Mouse (Mus musculus): Measurements from ENCODE around the gene Slit1. TPM values are rescaled to one million over a fixed set of nuclear protein-coding genes. Genes with fewer than 3 reads are reported as not detected.

The Slit1 gene
- polyA plus RNA-seq, 1 experiment from 2014 or later = 0.12 TPM

GRCm38 (mm10) chr19:41768711-41769110 is 25.2 kb upstream of the Slit1 start:
- no peak for TF ChIP-seq EP300 (IDR thresholded peaks at IDR 0.05; ENCODE audit: low read depth)
- no peak for TF ChIP-seq CTCF (IDR thresholded peaks at IDR 0.05; ENCODE audit: low read depth)
- DNase-seq (no peak), ATAC-seq (no peak)
- Histone ChIP-seq H3K27me3 (ENCODE audit: insufficient read depth, low read length) (no peaks in the 10 kb centered on the region), H3K9ac (replicated peaks) (no peak overlapping the region), H3K9me3 (ENCODE audit: low read length) (no peaks in the 10 kb centered on the region), H3K27ac (ENCODE audit: low read depth) (no peak overlapping the region), H3K4me2 (ENCODE audit: low read depth, low read length) (no peak overlapping the region), H3K36me3 (replicated peaks; ENCODE audit: insufficient read depth, low read length) (peaks cover 51% of the 10 kb centered on the region), H3K4me1 (ENCODE audit: insufficient read depth) (no peaks in the 10 kb centered on the region), H3K4me3 (ENCODE audit: low read depth, low read length) (no peak overlapping the region)
- WGBS (ENCODE audit: insufficient replicate concordance) = 85% methylated on average over 7 of the region's 7 CpGs

- TF ChIP-seq EP300 (IDR thresholded peaks at IDR 0.05; ENCODE audit: low read depth) (no peak), CTCF (IDR thresholded peaks at IDR 0.05; ENCODE audit: low read depth) (no peak)
- H3K27me3 ChIP-seq (ENCODE audit: insufficient read depth, low read length) = no peaks in the 10 kb centered on the region
- no peak overlapping the region for H3K27ac ChIP-seq (ENCODE audit: low read depth)
- H3K9ac ChIP-seq (replicated peaks) = no peak overlapping the region
- H3K9me3 ChIP-seq (ENCODE audit: low read length) = no peaks in the 10 kb centered on the region
- no peak overlapping the region for H3K4me2 ChIP-seq (ENCODE audit: low read depth, low read length)
- no peaks in the 10 kb centered on the region for H3K4me1 ChIP-seq (ENCODE audit: insufficient read depth)
- ATAC-seq = no peak
- DNase-seq = no peak
- 94% methylated on average over 5 of the region's 5 CpGs for WGBS (ENCODE audit: insufficient replicate concordance)
- H3K4me3 ChIP-seq (ENCODE audit: low read depth, low read length) = no peak overlapping the region
- peaks cover 33% of the 10 kb centered on the region for H3K36me3 ChIP-seq (replicated peaks; ENCODE audit: insufficient read depth, low read length)
Measured at GRCm38 (mm10) chr19:41766628-41767027, 23.2 kb upstream of the Slit1 start.

- DNase-seq (peak; percentile 89), ATAC-seq (peak; percentile 71)
- H3K4me1 ChIP-seq (ENCODE audit: insufficient read depth) = no peaks in the 10 kb centered on the region
- H3K4me2 ChIP-seq (ENCODE audit: low read depth, low read length) = no peak overlapping the region
- peaks cover 16% of the 10 kb centered on the region for H3K36me3 ChIP-seq (replicated peaks; ENCODE audit: insufficient read depth, low read length)
- H3K9me3 ChIP-seq (ENCODE audit: low read length) = no peaks in the 10 kb centered on the region
- H3K9ac ChIP-seq (replicated peaks) = no peak overlapping the region
- no peak for TF ChIP-seq EP300 (IDR thresholded peaks at IDR 0.05; ENCODE audit: low read depth)
- peak; percentile 97 for TF ChIP-seq CTCF (IDR thresholded peaks at IDR 0.05; ENCODE audit: low read depth)
- H3K4me3 ChIP-seq (ENCODE audit: low read depth, low read length) = no peak overlapping the region
- H3K27ac ChIP-seq (ENCODE audit: low read depth) = no peak overlapping the region
- 28% methylated on average over 12 of the region's 12 CpGs for WGBS (ENCODE audit: insufficient replicate concordance)
- no peaks in the 10 kb centered on the region for H3K27me3 ChIP-seq (ENCODE audit: insufficient read depth, low read length)
Measured at GRCm38 (mm10) chr19:41763870-41764660, 20.6 kb upstream of the Slit1 start.

GRCm38 (mm10) chr19:41761529-41761928 is 18.1 kb upstream of the Slit1 start:
- no peak for DNase-seq
- Histone ChIP-seq H3K4me3 (ENCODE audit: low read depth, low read length) (no peak overlapping the region), H3K27me3 (ENCODE audit: insufficient read depth, low read length) (no peaks in the 10 kb centered on the region), H3K4me2 (ENCODE audit: low read depth, low read length) (no peak overlapping the region), H3K27ac (ENCODE audit: low read depth) (no peak overlapping the region), H3K36me3 (replicated peaks; ENCODE audit: insufficient read depth, low read length) (no peaks in the 10 kb centered on the region), H3K4me1 (ENCODE audit: insufficient read depth) (no peaks in the 10 kb centered on the region), H3K9ac (replicated peaks) (no peak overlapping the region), H3K9me3 (ENCODE audit: low read length) (no peaks in the 10 kb centered on the region)
- ATAC-seq = no peak
- TF ChIP-seq CTCF (IDR thresholded peaks at IDR 0.05; ENCODE audit: low read depth) (peak; percentile 65), EP300 (IDR thresholded peaks at IDR 0.05; ENCODE audit: low read depth) (no peak)
- WGBS (ENCODE audit: insufficient replicate concordance) = 62% methylated on average over 9 of the region's 9 CpGs

GRCm38 (mm10) chr19:41759765-41760164 is 16.3 kb upstream of the Slit1 start:
- no peaks in the 10 kb centered on the region for H3K4me1 ChIP-seq (ENCODE audit: insufficient read depth)
- TF ChIP-seq CTCF (IDR thresholded peaks at IDR 0.05; ENCODE audit: low read depth) = 0 out of 2 replicates have a peak, but pooled peaks have one; percentile 18
- TF ChIP-seq EP300 (IDR thresholded peaks at IDR 0.05; ENCODE audit: low read depth) = no peak
- no peak for ATAC-seq

GRCm38 (mm10) chr19:41759270-41759669 is 15.8 kb upstream of the Slit1 start:
- Histone ChIP-seq H3K9ac (replicated peaks) (no peak overlapping the region), H3K36me3 (replicated peaks; ENCODE audit: insufficient read depth, low read length) (no peaks in the 10 kb centered on the region), H3K4me3 (ENCODE audit: low read depth, low read length) (no peak overlapping the region), H3K4me1 (ENCODE audit: insufficient read depth) (no peaks in the 10 kb centered on the region), H3K4me2 (ENCODE audit: low read depth, low read length) (no peak overlapping the region), H3K9me3 (ENCODE audit: low read length) (no peaks in the 10 kb centered on the region), H3K27me3 (ENCODE audit: insufficient read depth, low read length) (no peaks in the 10 kb centered on the region), H3K27ac (ENCODE audit: low read depth) (no peak overlapping the region)
- no peak for TF ChIP-seq CTCF (IDR thresholded peaks at IDR 0.05; ENCODE audit: low read depth)
- no peak for TF ChIP-seq EP300 (IDR thresholded peaks at IDR 0.05; ENCODE audit: low read depth)
- DNase-seq (no peak), ATAC-seq (no peak)
- 88% methylated on average over 5 of the region's 5 CpGs for WGBS (ENCODE audit: insufficient replicate concordance)

More at GRCm38 (mm10) chr19:41759765-41760164, 16.3 kb upstream of the Slit1 start:
- Histone ChIP-seq H3K4me2 (ENCODE audit: low read depth, low read length) (no peak overlapping the region), H3K36me3 (replicated peaks; ENCODE audit: insufficient read depth, low read length) (no peaks in the 10 kb centered on the region), H3K9ac (replicated peaks) (no peak overlapping the region), H3K4me3 (ENCODE audit: low read depth, low read length) (no peak overlapping the region), H3K27me3 (ENCODE audit: insufficient read depth, low read length) (no peaks in the 10 kb centered on the region), H3K27ac (ENCODE audit: low read depth) (no peak overlapping the region), H3K9me3 (ENCODE audit: low read length) (no peaks in the 10 kb centered on the region)
- 88% methylated on average over 6 of the region's 6 CpGs for WGBS (ENCODE audit: insufficient replicate concordance)
- no peak for DNase-seq
